Mouse (Mus musculus) kidney, adult 2 months (tissue): ENCODE results near the gene Mark2.

Experiments used
- CTCF ChIP-seq: fragments of 200-500 bp; conservative IDR thresholded peaks from 2 replicates; pipeline ENCODE4 v1.5.1; 2011; ENCODE audit warnings: low read depth, mild to moderate bottlenecking, control low read depth, low read length, moderate library complexity, mixed read lengths; ENCODE audit not compliant: insufficient read depth, insufficient read length
- POLR2A ChIP-seq: fragments of 200-500 bp; IDR thresholded peaks from one replicate; pipeline ENCODE4 v1.6.1; 2011; ENCODE audit warnings: low read depth, low read length, control low read depth

DNA sequence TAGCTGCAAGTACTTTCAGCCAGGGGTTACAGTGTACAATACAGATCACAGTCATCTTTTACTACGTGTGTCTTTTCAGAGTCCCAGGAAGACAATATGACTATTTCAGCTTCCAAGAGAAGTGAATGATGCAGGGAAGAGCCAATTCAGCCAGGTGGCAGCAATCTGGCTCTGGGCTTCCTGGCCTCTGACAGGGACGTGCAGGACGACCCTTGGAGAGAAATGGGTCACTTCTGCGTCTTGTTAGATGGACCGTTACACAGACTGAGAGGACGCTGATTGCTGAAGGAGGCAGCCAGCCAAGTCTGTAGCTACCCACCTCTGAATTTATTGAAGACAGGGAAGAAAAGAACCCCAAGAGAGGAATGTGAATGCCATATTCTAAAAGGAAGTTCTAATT is 37.9 kb downstream of the Mark2 start:
- TF ChIP-seq CTCF (no peak), POLR2A (no peak)
